Mouse (Mus musculus) bone marrow macrophage, adult 2 months (primary cell): ENCODE results near the gene Hand2.

Experiments
- CTCF ChIP-seq: IDR thresholded peaks from 2 replicates; pipeline ENCODE4 v1.5.1; 2012; ENCODE audit warnings: low read depth, mild to moderate bottlenecking, low read length, moderate library complexity
- POLR2A ChIP-seq: IDR thresholded peaks from 2 replicates; pipeline ENCODE4 v1.6.1; 2012; ENCODE audit warnings: mild to moderate bottlenecking, low read depth, low read length, borderline replicate concordance

- no peak for TF ChIP-seq CTCF
- no peak for TF ChIP-seq POLR2A
Observed at GRCm38 (mm10) chr8:57348251-57348650, 27.5 kb downstream of the Hand2 start.
